Mouse (Mus musculus) brain, adult 2 months (tissue): ENCODE measurements around the gene Spin2e.
"Not testable (repeated sequence)": the region's sequence is repeated elsewhere in the genome, so short reads cannot be mapped to it uniquely, and the experiment has no call there.

ENCODE experiments used
- DNase-seq: peaks from one replicate; pipeline ENCODE4 v3.0.0; 2011; ENCODE audit warnings: low read depth, low spot score

The Spin2e gene

GRCm38 (mm10) chrX:31618820-31619219, at the start of gene Spin2e:
Spin2e (minus strand) TSS chrX:31618920.
- DNase-seq = not testable (repeated sequence)

- DNase-seq = not testable (repeated sequence)
These were observed 44.5 kb downstream of the Spin2e start, which contains the start of gene Gm21883 for GRCm38 (mm10) chrX:31574183-31574582. Gm21883 (minus strand) TSS chrX:31574283.
